Mouse (Mus musculus) midbrain, embryonic 14.5 days (tissue): ENCODE data around the gene Atox1. TPM values are rescaled to one million over a fixed set of nuclear protein-coding genes. Genes with fewer than 3 reads are reported as not detected.

ENCODE experiments used
- ATAC-seq: fragments of 200-750 bp; cut with Nextera tagmentation; 2 replicates; pipeline ENCODE4 v1.8.0; 2017; ENCODE audit warnings: moderate number of reproducible peaks, moderate library complexity; ENCODE audit not compliant: low FRiP score, low TSS enrichment
- DNase-seq: peaks from one replicate; pipeline ENCODE4 v3.0.0-alpha.2; 2015
- H3K27ac ChIP-seq: fragments of 300-500 bp; sonication (generic); replicated peaks from 2 replicates; pipeline ENCODE4 v1.5.1; 2014; ENCODE audit warnings: mild to moderate bottlenecking, low read depth, low read length, moderate library complexity
- H3K27me3 ChIP-seq: fragments of 300-500 bp; sonication (generic); 2 replicates; pipeline ENCODE4 v1.6.1; 2014; ENCODE audit warnings: low read length, control low read depth, mixed read lengths; ENCODE audit not compliant: control insufficient read depth, insufficient read depth
- H3K36me3 ChIP-seq: fragments of 300-500 bp; sonication (generic); 2 replicates; pipeline ENCODE4 v1.6.1; 2014; ENCODE audit warnings: low read length, control low read depth; ENCODE audit not compliant: control insufficient read depth, insufficient read depth
- H3K4me1 ChIP-seq: fragments of 300-500 bp; sonication (generic); 2 replicates; pipeline ENCODE4 v1.6.1; 2014; ENCODE audit warnings: mild to moderate bottlenecking, antibody characterized with exemption, low read length, control low read depth; ENCODE audit not compliant: control insufficient read depth, insufficient read depth
- H3K4me2 ChIP-seq: fragments of 300-500 bp; sonication (generic); 2 replicates; pipeline ENCODE4 v1.6.1; 2014; ENCODE audit warnings: mild to moderate bottlenecking, low read length, moderate library complexity
- H3K4me3 ChIP-seq: fragments of 300-500 bp; sonication (generic); replicated peaks from 2 replicates; pipeline ENCODE4 v1.5.1; 2014; ENCODE audit warnings: low read depth, low read length
- H3K9ac ChIP-seq: fragments of 300-500 bp; sonication (generic); replicated peaks from 2 replicates; pipeline ENCODE4 v1.6.1; 2014; ENCODE audit warnings: mild to moderate bottlenecking, low read length, moderate library complexity
- H3K9me3 ChIP-seq: fragments of 300-500 bp; sonication (generic); 2 replicates; pipeline ENCODE4 v1.6.1; 2016; ENCODE audit warnings: low read length, control low read depth, mixed read lengths; ENCODE audit not compliant: control insufficient read depth
- WGBS: fragments of 180-500 bp; shearing (Covaris S2); extraction: QIAGEN DNeasy Blood & Tissue Kit; methylation state at CpG from one replicate; pipeline ENCODE4 v1.1.7; 2014; 5-methylcytosine and 5-hydroxymethylcytosine counted together
- polyA plus RNA-seq: library from polyadenylated mRNA; unstranded; fragments of >200 nt; fragmentation: Nextera tagmentation; extraction: Ambion mirVana; gene quantifications from 2 replicates; pipeline ENCODE4 v1.2.1, GENCODE M21; 2014

Atox1 gene
- polyA plus RNA-seq, 1 experiment from 2014 or later = 244 TPM

- no peak for ATAC-seq
Measured at GRCm38 (mm10) chr11:55470761-55471160, 9.7 kb upstream of the Atox1 start.

GRCm38 (mm10) chr11:55469923-55470691, 9.1 kb upstream of the Atox1 start:
- peak overlapping the region; percentile 93 for H3K9ac ChIP-seq
- peak overlapping the region; percentile 88 for H3K27ac ChIP-seq
- peaks cover 5% of the 10 kb centered on the region for H3K36me3 ChIP-seq
- H3K4me3 ChIP-seq = peak overlapping the region; percentile 98
- ATAC-seq = no peak; the same call in 1 of the 2 replicates
- H3K9me3 ChIP-seq = no peaks in the 10 kb centered on the region
- WGBS = 1% methylated on average over 46 of the region's 46 CpGs
- H3K4me1 ChIP-seq = peaks cover 17% of the 10 kb centered on the region
- peak overlapping the region; percentile 80 for H3K4me2 ChIP-seq
- no peak for DNase-seq
- H3K27me3 ChIP-seq = no peaks in the 10 kb centered on the region

More at GRCm38 (mm10) chr11:55470761-55471160, 9.7 kb upstream of the Atox1 start:
- Histone ChIP-seq H3K4me2 (peak overlapping the region; percentile 80), H3K4me1 (peaks cover 17% of the 10 kb centered on the region), H3K9me3 (no peaks in the 10 kb centered on the region), H3K36me3 (peaks cover 5% of the 10 kb centered on the region), H3K27ac (no peak overlapping the region), H3K9ac (no peak overlapping the region; the same call in 1 of the 2 replicates), H3K27me3 (no peaks in the 10 kb centered on the region), H3K4me3 (peak overlapping the region; percentile 98)
- no peak for DNase-seq
- 71% methylated on average over 8 of the region's 8 CpGs for WGBS

- peak within 1 kb of the TSS; percentile 88 for H3K27ac ChIP-seq
- H3K9me3 ChIP-seq = no peaks in the 10 kb centered on the region
- H3K27me3 ChIP-seq = no peaks in the 10 kb centered on the region
- DNase-seq (peak; percentile 99), ATAC-seq (peak; percentile 98)
- H3K36me3 ChIP-seq = peaks cover 3% of the 10 kb centered on the region
- H3K4me3 ChIP-seq = peak within 1 kb of the TSS; percentile 98
- peak within 1 kb of the TSS; percentile 80 for H3K4me2 ChIP-seq
- WGBS = under 1% methylated on average over 57 of the region's 57 CpGs
- H3K9ac ChIP-seq = peak within 1 kb of the TSS; percentile 93
- peaks cover 17% of the 10 kb centered on the region for H3K4me1 ChIP-seq
Measured at GRCm38 (mm10) chr11:55469048-55469843, 8.2 kb upstream of the Atox1 start, which contains the start of gene G3bp1. Gene G3bp1 (plus strand): TSS chr11:55469685.

DNA sequence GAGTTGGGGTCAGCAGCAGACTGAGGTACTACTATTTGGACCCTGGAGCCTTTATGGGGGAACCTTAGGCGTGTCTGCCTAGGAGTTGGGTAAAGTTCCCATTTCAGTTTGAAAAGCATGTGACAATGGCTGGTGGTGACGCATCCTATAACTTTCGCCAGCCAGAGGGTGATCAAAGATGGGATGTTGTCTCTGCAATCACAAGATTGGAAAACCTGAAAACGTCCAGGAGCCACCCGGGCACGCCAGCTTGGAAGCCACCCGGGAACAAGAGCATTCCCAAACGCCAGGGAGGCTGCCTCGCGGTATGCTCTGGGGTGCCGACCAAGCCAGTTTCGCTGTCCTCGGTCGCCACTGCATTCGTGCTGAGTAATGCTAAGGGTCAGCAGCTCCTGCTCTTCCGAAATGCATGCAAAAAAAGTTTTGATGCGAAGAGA, 7.6 kb upstream of the Atox1 start:
- peak overlapping the region; percentile 83 for H3K27ac ChIP-seq
- no peaks in the 10 kb centered on the region for H3K9me3 ChIP-seq
- no peaks in the 10 kb centered on the region for H3K27me3 ChIP-seq
- ATAC-seq = no peak
- peaks cover 3% of the 10 kb centered on the region for H3K36me3 ChIP-seq
- peak overlapping the region; percentile 46 for H3K4me3 ChIP-seq
- H3K4me1 ChIP-seq = peaks cover 17% of the 10 kb centered on the region
- peak overlapping the region; percentile 76 for H3K4me2 ChIP-seq
- WGBS = 1% methylated on average over 17 of the region's 17 CpGs
- H3K9ac ChIP-seq = peak overlapping the region; percentile 63
- no peak for DNase-seq

DNA sequence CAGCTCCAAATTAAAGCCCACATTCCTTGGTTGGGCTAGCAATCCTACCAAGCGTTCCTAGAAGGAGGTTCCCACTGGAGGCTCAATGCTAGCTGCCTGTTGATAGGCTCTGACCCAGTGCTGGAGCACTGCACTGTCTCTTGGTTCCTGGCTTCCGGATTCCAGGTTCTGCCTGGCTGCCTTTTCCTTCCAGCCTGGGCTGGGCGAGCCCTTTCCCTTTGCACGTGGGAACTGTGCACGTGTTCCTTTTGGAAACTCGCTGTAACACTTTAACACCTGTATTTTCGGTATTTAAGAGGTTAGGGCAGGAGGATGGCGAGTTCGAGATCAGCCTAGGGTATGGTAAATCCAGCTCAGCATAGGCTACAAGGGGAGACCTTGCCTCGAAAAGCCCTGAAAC, 7.0 kb upstream of the Atox1 start:
- ATAC-seq (no peak), DNase-seq (no peak)
- peak overlapping the region; percentile 76 for H3K4me2 ChIP-seq
- peak overlapping the region; percentile 46; the same call in 1 of the 2 replicates for H3K4me3 ChIP-seq
- H3K9ac ChIP-seq = peak overlapping the region; percentile 63
- no peaks in the 10 kb centered on the region for H3K27me3 ChIP-seq
- peak overlapping the region; percentile 83 for H3K27ac ChIP-seq
- WGBS = 51% methylated on average over 10 of the region's 10 CpGs
- no peaks in the 10 kb centered on the region for H3K9me3 ChIP-seq
- peaks cover 17% of the 10 kb centered on the region for H3K4me1 ChIP-seq
- H3K36me3 ChIP-seq = peaks cover 3% of the 10 kb centered on the region

DNA sequence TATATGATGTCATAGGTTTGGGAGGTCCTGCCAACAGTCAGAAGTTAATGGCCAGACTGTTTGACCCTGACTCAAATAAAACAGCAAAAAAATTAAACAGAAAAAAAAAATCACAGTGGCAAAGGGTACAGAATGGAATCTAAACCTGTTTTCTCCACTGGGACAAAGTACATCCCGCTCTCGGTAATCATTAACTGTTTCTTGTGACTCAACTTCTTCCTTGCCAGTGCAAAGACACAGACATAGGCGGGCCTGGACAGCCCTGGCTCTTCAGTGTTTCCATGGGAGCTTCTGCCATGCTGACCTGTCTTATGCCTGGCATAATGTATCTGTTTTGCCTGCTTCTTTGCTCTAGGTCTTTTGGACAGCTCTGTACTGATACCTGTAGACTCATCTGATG, 4.1 kb upstream of the Atox1 start:
- no peak overlapping the region for H3K9ac ChIP-seq
- H3K27ac ChIP-seq = no peak overlapping the region
- H3K9me3 ChIP-seq = no peaks in the 10 kb centered on the region
- H3K36me3 ChIP-seq = no peaks in the 10 kb centered on the region
- H3K4me3 ChIP-seq = no peak overlapping the region
- H3K4me1 ChIP-seq = peaks cover 16% of the 10 kb centered on the region
- no peak for DNase-seq
- WGBS = 91% methylated on average over 3 of the region's 3 CpGs
- no peak overlapping the region for H3K4me2 ChIP-seq
- no peak for ATAC-seq
- H3K27me3 ChIP-seq = no peaks in the 10 kb centered on the region

- DNase-seq (no peak), ATAC-seq (no peak)
- Histone ChIP-seq H3K9ac (no peak overlapping the region), H3K9me3 (no peaks in the 10 kb centered on the region), H3K4me1 (peaks cover 18% of the 10 kb centered on the region), H3K4me2 (no peak overlapping the region), H3K27ac (no peak overlapping the region), H3K27me3 (no peaks in the 10 kb centered on the region), H3K36me3 (no peaks in the 10 kb centered on the region), H3K4me3 (no peak overlapping the region)
- WGBS = 86% methylated on average over 10 of the region's 10 CpGs
Measured at GRCm38 (mm10) chr11:55464707-55465106, 3.7 kb upstream of the Atox1 start.

DNA sequence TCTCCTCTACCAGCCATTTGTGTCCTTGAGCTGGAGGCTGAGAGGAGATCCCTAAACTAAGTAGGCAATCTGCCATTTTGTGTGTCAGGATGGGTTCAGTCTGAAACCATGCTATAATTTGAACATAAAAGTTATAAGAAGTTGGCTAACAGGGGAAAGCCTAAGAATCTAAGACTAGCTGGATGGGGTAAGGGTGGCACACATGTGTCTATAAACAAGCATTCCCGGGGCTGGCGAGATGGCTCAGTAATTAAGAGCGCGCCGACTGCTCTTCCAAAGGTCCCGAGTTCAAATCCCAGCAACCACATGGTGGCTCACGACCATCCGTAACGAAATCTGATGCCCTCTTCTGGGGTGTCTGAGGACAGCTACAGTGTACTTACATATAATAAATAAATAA, 1.1 kb upstream of the Atox1 start:
- no peak overlapping the region for H3K4me3 ChIP-seq
- ATAC-seq (no peak), DNase-seq (no peak)
- H3K4me2 ChIP-seq = no peak overlapping the region
- no peak overlapping the region for H3K9ac ChIP-seq
- 97% methylated on average over 9 of the region's 9 CpGs for WGBS
- peaks cover 11% of the 10 kb centered on the region for H3K4me1 ChIP-seq
- H3K27ac ChIP-seq = no peak overlapping the region
- H3K9me3 ChIP-seq = no peaks in the 10 kb centered on the region
- no peaks in the 10 kb centered on the region for H3K27me3 ChIP-seq
- no peaks in the 10 kb centered on the region for H3K36me3 ChIP-seq
